Mouse (Mus musculus) frontal cortex, postnatal 10 days (tissue): ENCODE data around the gene Slc31a1.

ENCODE experiments used
- DNase-seq, 2 experiments: peaks; one replicate each; pipeline ENCODE4 v3.0.0; 2022; ENCODE audit warnings: low spot score in 2 of 2, mixed read lengths in 1 of 2

Slc31a1 gene

GRCm38 (mm10) chr4:62407730-62408582, 47.4 kb downstream of the Slc31a1 start:
- peak in 1 of 2 experiments; percentile 39 for DNase-seq

GRCm38 (mm10) chr4:62408601-62409282, 48.2 kb downstream of the Slc31a1 start, which contains the start of the genes Cdc26 and Prpf4:
Cdc26 (minus strand) TSS chr4:62408642.
Prpf4 (plus strand) TSS chr4:62408797.
- peak; percentile 97 to 98 for DNase-seq

- no peak for DNase-seq
Observed at GRCm38 (mm10) chr4:62409615-62410014, 49.1 kb downstream of the Slc31a1 start.

GRCm38 (mm10) chr4:62410325-62410724, 49.8 kb downstream of the Slc31a1 start:
- DNase-seq, result no peak

GRCm38 (mm10) chr4:62411606-62412005, 51.1 kb downstream of the Slc31a1 start:
- DNase-seq, result no peak

GRCm38 (mm10) chr4:62418448-62418847, 57.9 kb downstream of the Slc31a1 start:
- DNase-seq, result no peak

- no peak for DNase-seq
Observed at GRCm38 (mm10) chr4:62419091-62419490, 58.6 kb downstream of the Slc31a1 start.

GRCm38 (mm10) chr4:62425891-62426290, 65.4 kb downstream of the Slc31a1 start:
- DNase-seq, result no peak

- DNase-seq, result no peak
Observed at GRCm38 (mm10) chr4:62427978-62428758, 67.6 kb downstream of the Slc31a1 start.

GRCm38 (mm10) chr4:62429616-62430015, 69.1 kb downstream of the Slc31a1 start:
- DNase-seq, result no peak

GRCm38 (mm10) chr4:62430678-62431077, 70.2 kb downstream of the Slc31a1 start:
- no peak for DNase-seq

- DNase-seq, result no peak
Observed at GRCm38 (mm10) chr4:62431522-62431921, 71.0 kb downstream of the Slc31a1 start.

- DNase-seq, result no peak
Observed at GRCm38 (mm10) chr4:62433939-62434870, 73.7 kb downstream of the Slc31a1 start.

GRCm38 (mm10) chr4:62435081-62435480, 74.6 kb downstream of the Slc31a1 start, which contains the start of gene Rnf183:
Rnf183 (minus strand) TSS chr4:62435252.
- no peak for DNase-seq

- DNase-seq, result no peak
Observed at GRCm38 (mm10) chr4:62437256-62437778, 76.8 kb downstream of the Slc31a1 start.

GRCm38 (mm10) chr4:62437871-62438270, 77.3 kb downstream of the Slc31a1 start:
- DNase-seq, result no peak

- no peak for DNase-seq
Observed at GRCm38 (mm10) chr4:62439793-62440192, 79.3 kb downstream of the Slc31a1 start.

- no peak for DNase-seq
Observed at GRCm38 (mm10) chr4:62440544-62440943, 80.0 kb downstream of the Slc31a1 start.

- DNase-seq, result no peak
Observed at GRCm38 (mm10) chr4:62440986-62441385, 80.5 kb downstream of the Slc31a1 start.
